Mouse (Mus musculus) B cell, adult 2 months (primary cell): Measurements from ENCODE around the gene Kcng3.
A peak's percentile ranks its signal among the peaks of the same experiment; 100 is the strongest.

Source experiments
- DNase-seq, 2 experiments: peaks; one replicate each; pipeline ENCODE4 v3.0.0; 2022

Gene Kcng3

GRCm38 (mm10) chr17:83548501-83549233 lies 83.0 kb downstream of the Kcng3 start:
- peak; percentile 40 to 43 for DNase-seq

DNA sequence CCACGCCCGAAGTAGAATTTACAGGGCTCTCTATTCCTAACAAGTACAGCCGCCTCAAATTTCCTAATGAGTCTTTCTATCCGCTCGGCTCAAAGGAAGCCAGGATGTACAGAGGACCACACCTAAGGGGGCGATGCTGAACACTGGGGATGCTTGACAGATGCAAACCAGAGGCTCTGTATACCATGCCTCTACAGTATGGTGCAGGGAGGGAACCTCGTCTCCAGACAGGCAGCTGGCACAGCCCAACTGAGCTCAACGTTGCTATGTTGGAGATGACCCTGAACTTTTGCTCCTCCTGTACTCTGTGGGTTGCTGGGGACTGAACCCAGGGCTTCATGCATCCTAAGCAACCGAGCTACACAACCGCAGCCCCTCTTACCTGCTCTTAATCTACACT lies 84.5 kb downstream of the Kcng3 start:
- DNase-seq: no peak

GRCm38 (mm10) chr17:83545756-83546742 lies 85.6 kb downstream of the Kcng3 start:
- peak; percentile 52 to 55 for DNase-seq

- no peak for DNase-seq
These were observed 86.4 kb downstream of the Kcng3 start for GRCm38 (mm10) chr17:83545259-83545658.

- DNase-seq: no peak
These were observed 89.3 kb downstream of the Kcng3 start for GRCm38 (mm10) chr17:83542424-83542823.

GRCm38 (mm10) chr17:83539262-83540037 lies 92.2 kb downstream of the Kcng3 start:
- no peak for DNase-seq

DNA sequence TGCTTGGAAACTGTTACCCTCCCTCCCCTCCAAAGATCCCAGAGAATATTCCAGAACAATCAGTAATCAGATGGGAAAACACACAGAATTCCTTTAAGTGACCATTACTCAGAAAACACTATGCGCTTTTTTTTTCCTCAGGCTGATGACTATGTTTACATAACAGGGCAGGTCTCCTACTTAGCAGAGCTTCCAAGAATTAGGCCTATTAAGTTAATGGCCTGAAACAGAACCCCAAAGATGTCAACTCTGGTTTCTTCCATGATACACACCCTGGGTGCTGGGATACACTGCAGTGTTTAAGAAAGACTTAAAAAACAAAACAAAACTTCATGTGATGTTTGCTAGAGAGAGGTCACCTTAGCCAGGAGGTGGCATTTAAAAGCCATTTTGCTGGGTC lies 93.0 kb downstream of the Kcng3 start:
- no peak for DNase-seq

DNA sequence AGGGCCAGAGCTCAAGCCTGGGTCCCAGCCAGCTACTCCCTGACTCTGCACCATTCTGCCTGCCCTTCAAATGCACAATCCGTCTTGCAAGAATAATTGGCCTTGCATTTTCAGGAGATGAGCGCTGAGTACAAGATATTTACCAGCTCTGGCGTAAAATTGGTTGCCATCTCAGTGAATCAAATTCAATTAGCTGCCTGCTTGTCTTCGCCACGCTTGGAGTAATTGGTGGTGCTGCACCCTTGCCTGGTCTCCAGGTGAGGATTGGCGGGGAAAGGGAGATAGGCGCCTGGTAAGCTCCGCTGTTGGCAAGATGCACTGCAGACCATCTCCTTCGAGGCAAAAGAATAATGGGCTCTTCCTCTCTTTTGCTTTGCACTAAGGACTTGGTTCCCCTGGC lies 93.6 kb downstream of the Kcng3 start:
- no peak for DNase-seq
